Mouse (Mus musculus): Measurements from ENCODE around the gene Sik2. TPM values are rescaled to one million over a fixed set of nuclear protein-coding genes. Genes with fewer than 3 reads are reported as not detected.

Gene Sik2
- polyA plus RNA-seq, 1 experiment from 2014 or later, result 16.6 TPM

GRCm38 (mm10) chr9:51030147-51030546, 21.3 kb upstream of the Sik2 start:
- no peak overlapping the region for H3K9ac ChIP-seq (ENCODE audit: low read length)
- whole genome bisulfite sequencing, result 32% methylated on average over 1 of the region's 1 CpGs
- no peaks in the 10 kb centered on the region for H3K27me3 ChIP-seq (replicated peaks; ENCODE audit: control insufficient read depth, insufficient read depth, low read length)
- H3K9me3 ChIP-seq (ENCODE audit: control insufficient read depth, low read length), result no peaks in the 10 kb centered on the region
- ATAC-seq (replicated peaks; ENCODE audit: low FRiP score, low TSS enrichment, low read depth) (no peak), DNase-seq (ENCODE audit: low spot score) (no peak)
- H3K36me3 ChIP-seq (ENCODE audit: control insufficient read depth, insufficient read depth, low read length), result no peaks in the 10 kb centered on the region
- H3K4me1 ChIP-seq (replicated peaks; ENCODE audit: control insufficient read depth, insufficient read depth, low read length), result no peaks in the 10 kb centered on the region
- no peak overlapping the region for H3K4me2 ChIP-seq (ENCODE audit: low read length)
- H3K4me3 ChIP-seq (ENCODE audit: low read depth, low read length), result no peak overlapping the region
- no peak overlapping the region for H3K27ac ChIP-seq (ENCODE audit: low read depth)

GRCm38 (mm10) chr9:51026952-51027351, 18.1 kb upstream of the Sik2 start:
- no peak overlapping the region for H3K27ac ChIP-seq (ENCODE audit: low read depth)
- H3K4me3 ChIP-seq (ENCODE audit: low read depth, low read length), result no peak overlapping the region
- H3K27me3 ChIP-seq (replicated peaks; ENCODE audit: control insufficient read depth, insufficient read depth, low read length), result no peaks in the 10 kb centered on the region
- H3K4me1 ChIP-seq (replicated peaks; ENCODE audit: control insufficient read depth, insufficient read depth, low read length), result no peaks in the 10 kb centered on the region
- ATAC-seq (replicated peaks; ENCODE audit: low FRiP score, low TSS enrichment, low read depth) (no peak), DNase-seq (ENCODE audit: low spot score) (no peak)
- H3K4me2 ChIP-seq (ENCODE audit: low read length), result no peak overlapping the region
- WGBS, result 74% methylated on average over 1 of the region's 1 CpGs
- no peaks in the 10 kb centered on the region for H3K36me3 ChIP-seq (ENCODE audit: control insufficient read depth, insufficient read depth, low read length)
- H3K9ac ChIP-seq (ENCODE audit: low read length), result no peak overlapping the region
- H3K9me3 ChIP-seq (ENCODE audit: control insufficient read depth, low read length), result no peaks in the 10 kb centered on the region

- Histone ChIP-seq H3K9ac (ENCODE audit: low read length) (no peak overlapping the region), H3K36me3 (ENCODE audit: control insufficient read depth, insufficient read depth, low read length) (no peaks in the 10 kb centered on the region), H3K4me2 (ENCODE audit: low read length) (no peak overlapping the region), H3K9me3 (ENCODE audit: control insufficient read depth, low read length) (no peaks in the 10 kb centered on the region), H3K27me3 (replicated peaks; ENCODE audit: control insufficient read depth, insufficient read depth, low read length) (no peaks in the 10 kb centered on the region), H3K4me1 (replicated peaks; ENCODE audit: control insufficient read depth, insufficient read depth, low read length) (no peaks in the 10 kb centered on the region), H3K27ac (ENCODE audit: low read depth) (no peak overlapping the region), H3K4me3 (ENCODE audit: low read depth, low read length) (no peak overlapping the region)
- WGBS, result 86% methylated on average over 4 of the region's 4 CpGs
- DNase-seq (ENCODE audit: low spot score), result no peak
- ATAC-seq (replicated peaks; ENCODE audit: low FRiP score, low TSS enrichment, low read depth), result no peak
These were observed 12.4 kb upstream of the Sik2 start for GRCm38 (mm10) chr9:51021123-51021795.

- H3K27me3 ChIP-seq (replicated peaks; ENCODE audit: control insufficient read depth, insufficient read depth, low read length), result no peaks in the 10 kb centered on the region
- WGBS, result 71% methylated on average over 3 of the region's 3 CpGs
- H3K4me2 ChIP-seq (ENCODE audit: low read length), result no peak overlapping the region
- ATAC-seq (replicated peaks; ENCODE audit: low FRiP score, low TSS enrichment, low read depth) (no peak), DNase-seq (ENCODE audit: low spot score) (no peak)
- no peak overlapping the region for H3K9ac ChIP-seq (ENCODE audit: low read length)
- no peaks in the 10 kb centered on the region for H3K4me1 ChIP-seq (replicated peaks; ENCODE audit: control insufficient read depth, insufficient read depth, low read length)
- no peaks in the 10 kb centered on the region for H3K9me3 ChIP-seq (ENCODE audit: control insufficient read depth, low read length)
- H3K36me3 ChIP-seq (ENCODE audit: control insufficient read depth, insufficient read depth, low read length), result no peaks in the 10 kb centered on the region
- no peak overlapping the region for H3K27ac ChIP-seq (ENCODE audit: low read depth)
- H3K4me3 ChIP-seq (ENCODE audit: low read depth, low read length), result no peak overlapping the region
These were observed 11.5 kb upstream of the Sik2 start for GRCm38 (mm10) chr9:51020351-51020750.

GRCm38 (mm10) chr9:51019670-51020069, 10.8 kb upstream of the Sik2 start:
- no peak for ATAC-seq (replicated peaks; ENCODE audit: low FRiP score, low TSS enrichment, low read depth)
- Histone ChIP-seq H3K4me2 (ENCODE audit: low read length) (no peak overlapping the region), H3K4me1 (replicated peaks; ENCODE audit: control insufficient read depth, insufficient read depth, low read length) (no peaks in the 10 kb centered on the region), H3K9me3 (ENCODE audit: control insufficient read depth, low read length) (no peaks in the 10 kb centered on the region), H3K27ac (ENCODE audit: low read depth) (no peak overlapping the region), H3K9ac (ENCODE audit: low read length) (no peak overlapping the region), H3K27me3 (replicated peaks; ENCODE audit: control insufficient read depth, insufficient read depth, low read length) (no peaks in the 10 kb centered on the region), H3K36me3 (ENCODE audit: control insufficient read depth, insufficient read depth, low read length) (no peaks in the 10 kb centered on the region), H3K4me3 (ENCODE audit: low read depth, low read length) (no peak overlapping the region)
- no peak for DNase-seq (ENCODE audit: low spot score)
- WGBS, result 75% methylated on average over 7 of the region's 7 CpGs

- Histone ChIP-seq H3K4me2 (ENCODE audit: low read length) (no peak overlapping the region), H3K4me1 (replicated peaks; ENCODE audit: control insufficient read depth, insufficient read depth, low read length) (no peaks in the 10 kb centered on the region), H3K27ac (ENCODE audit: low read depth) (no peak overlapping the region), H3K9ac (ENCODE audit: low read length) (no peak overlapping the region), H3K36me3 (ENCODE audit: control insufficient read depth, insufficient read depth, low read length) (no peaks in the 10 kb centered on the region), H3K9me3 (ENCODE audit: control insufficient read depth, low read length) (no peaks in the 10 kb centered on the region), H3K27me3 (replicated peaks; ENCODE audit: control insufficient read depth, insufficient read depth, low read length) (no peaks in the 10 kb centered on the region), H3K4me3 (ENCODE audit: low read depth, low read length) (no peak overlapping the region)
- DNase-seq (ENCODE audit: low spot score) (no peak), ATAC-seq (replicated peaks; ENCODE audit: low FRiP score, low TSS enrichment, low read depth) (no peak; the same call in 1 of the 2 replicates)
- 31% methylated on average over 4 of the region's 4 CpGs for WGBS
These were observed 6.9 kb upstream of the Sik2 start for GRCm38 (mm10) chr9:51015732-51016131.

GRCm38 (mm10) chr9:51013644-51014043, 4.8 kb upstream of the Sik2 start:
- no peaks in the 10 kb centered on the region for H3K27me3 ChIP-seq (replicated peaks; ENCODE audit: control insufficient read depth, insufficient read depth, low read length)
- no peak overlapping the region for H3K9ac ChIP-seq (ENCODE audit: low read length)
- H3K36me3 ChIP-seq (ENCODE audit: control insufficient read depth, insufficient read depth, low read length), result no peaks in the 10 kb centered on the region
- H3K4me3 ChIP-seq (ENCODE audit: low read depth, low read length), result no peak overlapping the region
- H3K4me1 ChIP-seq (replicated peaks; ENCODE audit: control insufficient read depth, insufficient read depth, low read length), result 0 out of 2 replicates have a peak, but pooled peaks cover 4% of the 10 kb centered on the region
- WGBS, result 91% methylated on average over 1 of the region's 1 CpGs
- DNase-seq (ENCODE audit: low spot score) (no peak), ATAC-seq (replicated peaks; ENCODE audit: low FRiP score, low TSS enrichment, low read depth) (no peak)
- H3K4me2 ChIP-seq (ENCODE audit: low read length), result no peak overlapping the region
- H3K9me3 ChIP-seq (ENCODE audit: control insufficient read depth, low read length), result no peaks in the 10 kb centered on the region
- H3K27ac ChIP-seq (ENCODE audit: low read depth), result no peak overlapping the region

- Histone ChIP-seq H3K27me3 (replicated peaks; ENCODE audit: control insufficient read depth, insufficient read depth, low read length) (no peaks in the 10 kb centered on the region), H3K36me3 (ENCODE audit: control insufficient read depth, insufficient read depth, low read length) (no peaks in the 10 kb centered on the region), H3K4me3 (ENCODE audit: low read depth, low read length) (peak overlapping the region; percentile 33), H3K4me2 (ENCODE audit: low read length) (peak overlapping the region; percentile 72), H3K4me1 (replicated peaks; ENCODE audit: control insufficient read depth, insufficient read depth, low read length) (peaks cover 14% of the 10 kb centered on the region), H3K27ac (ENCODE audit: low read depth) (no peak overlapping the region), H3K9me3 (ENCODE audit: control insufficient read depth, low read length) (no peaks in the 10 kb centered on the region), H3K9ac (ENCODE audit: low read length) (peak overlapping the region; percentile 41)
- no peak for ATAC-seq (replicated peaks; ENCODE audit: low FRiP score, low TSS enrichment, low read depth)
- 4% methylated on average over 6 of the region's 6 CpGs for WGBS
- DNase-seq (ENCODE audit: low spot score), result no peak
These were observed 730 bp upstream of the Sik2 start for GRCm38 (mm10) chr9:51009656-51009950.

GRCm38 (mm10) chr9:51008068-51008840, 619 bp downstream of the Sik2 start:
- H3K27me3 ChIP-seq (replicated peaks; ENCODE audit: control insufficient read depth, insufficient read depth, low read length), result no peaks in the 10 kb centered on the region
- peak; percentile 78 for DNase-seq (ENCODE audit: low spot score)
- ATAC-seq (replicated peaks; ENCODE audit: low FRiP score, low TSS enrichment, low read depth), result peak; percentile 62
- H3K4me1 ChIP-seq (replicated peaks; ENCODE audit: control insufficient read depth, insufficient read depth, low read length), result peaks cover 14% of the 10 kb centered on the region
- no peaks in the 10 kb centered on the region for H3K9me3 ChIP-seq (ENCODE audit: control insufficient read depth, low read length)
- H3K9ac ChIP-seq (ENCODE audit: low read length), result peak overlapping the region; percentile 67
- H3K4me2 ChIP-seq (ENCODE audit: low read length), result peak overlapping the region; percentile 58
- H3K4me3 ChIP-seq (ENCODE audit: low read depth, low read length), result peak overlapping the region; percentile 51
- under 1% methylated on average over 59 of the region's 65 CpGs for WGBS
- H3K36me3 ChIP-seq (ENCODE audit: control insufficient read depth, insufficient read depth, low read length), result no peaks in the 10 kb centered on the region
- H3K27ac ChIP-seq (ENCODE audit: low read depth), result peak overlapping the region; percentile 55
